In the genomic region with DNA sequence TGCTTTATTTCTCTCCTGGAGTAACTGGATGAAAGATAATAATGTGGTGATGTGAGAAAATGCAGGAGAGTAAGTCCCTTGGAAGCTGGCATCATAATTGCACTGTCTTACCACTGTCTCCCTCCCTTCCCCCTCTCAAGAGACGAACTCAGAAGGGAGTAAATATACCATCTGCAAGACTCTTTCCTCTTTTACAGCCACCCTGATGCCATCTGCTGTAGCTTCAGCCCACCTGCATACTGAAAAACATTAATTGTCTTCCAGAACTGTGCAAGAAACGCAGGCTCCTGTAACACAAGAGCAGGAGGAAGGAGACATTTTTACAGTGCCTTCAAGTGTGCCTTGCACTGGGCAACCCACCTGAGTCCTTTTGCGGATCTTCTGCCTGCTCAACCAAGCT, we compare ENCODE assay signal across 24 mouse cellular contexts.
DNase-seq lines count a peak whose midpoint lies in the region; ATAC-seq lines count a peak whose summit lies in the region.
"Had no signal": no experiment of that assay in that cellular context is flagged by ENCODE, and none has a peak within 500 bp of the region (broad histone marks: within the 10 kb centered on the region; RNA-seq: fewer than 3 reads in every experiment).

No protein-coding gene starts in this region.

- no peaks in the 10 kb centered on the region for H3K4me1 ChIP-seq in forebrain, embryonic 14.5 days (ENCODE audit: control insufficient read depth, insufficient read depth, low read length)
- H3K4me1 ChIP-seq in forebrain, embryonic 11.5 days (replicated peaks; ENCODE audit: control insufficient read depth, insufficient read depth, low read length): no peaks in the 10 kb centered on the region
- H3K4me1 ChIP-seq: heart, embryonic 13.5 days; hindbrain, embryonic 15.5 days; limb, embryonic 10.5 days; neural tube, embryonic 13.5 days had no signal

- intact Hi-C loops in left cerebral cortex, postnatal 4 days (cut with DNase I): no loop called here

- H3K4me2 ChIP-seq in forebrain, embryonic 14.5 days (ENCODE audit: low read length): no peak overlapping the region
- no peak overlapping the region for H3K4me2 ChIP-seq in forebrain, embryonic 11.5 days (ENCODE audit: low read depth, low read length, severe bottlenecking)
- H3K4me2 ChIP-seq: heart, embryonic 13.5 days; hindbrain, embryonic 15.5 days; liver, embryonic 11.5 days; midbrain, embryonic 12.5 days; neural tube, embryonic 13.5 days had no signal

- no peaks in the 10 kb centered on the region for H3K27me3 ChIP-seq in forebrain, embryonic 14.5 days (replicated peaks; ENCODE audit: control insufficient read depth, insufficient read depth, low read length)
- no peaks in the 10 kb centered on the region for H3K27me3 ChIP-seq in forebrain, embryonic 11.5 days (ENCODE audit: control insufficient read depth, insufficient read depth, low read length)
- H3K27me3 ChIP-seq: heart, embryonic 13.5 days; hindbrain, embryonic 15.5 days; midbrain, embryonic 12.5 days; neural tube, embryonic 13.5 days had no signal

- no peak overlapping the region for H3K4me3 ChIP-seq in forebrain, embryonic 14.5 days (ENCODE audit: low read depth, low read length)
- no peak overlapping the region for H3K4me3 ChIP-seq in forebrain, embryonic 11.5 days (ENCODE audit: low read depth, low read length)
- H3K4me3 ChIP-seq: heart, embryonic 13.5 days; hindbrain, embryonic 15.5 days; limb, embryonic 10.5 days; midbrain, embryonic 12.5 days; neural tube, embryonic 13.5 days had no signal

- peak; percentile 37; the same call in 1 of the 2 replicates for ATAC-seq in forebrain, embryonic 14.5 days
- ATAC-seq in forebrain, embryonic 11.5 days (replicated peaks; ENCODE audit: low FRiP score): no peak

- 49% methylated on average over 3 of the region's 3 CpGs for WGBS in forebrain, embryonic 14.5 days
- 63% methylated on average over 3 of the region's 3 CpGs for WGBS in forebrain, embryonic 11.5 days

- no peaks in the 10 kb centered on the region for H3K36me3 ChIP-seq in forebrain, embryonic 14.5 days (ENCODE audit: control insufficient read depth, insufficient read depth, low read length)
- H3K36me3 ChIP-seq in forebrain, embryonic 11.5 days (ENCODE audit: control insufficient read depth, insufficient read depth, low read length): no peaks in the 10 kb centered on the region
- H3K36me3 ChIP-seq: heart, embryonic 13.5 days; hindbrain, embryonic 15.5 days; limb, embryonic 10.5 days; midbrain, embryonic 12.5 days; neural tube, embryonic 13.5 days had no signal

- H3K9me3 ChIP-seq in forebrain, embryonic 14.5 days (replicated peaks; ENCODE audit: control insufficient read depth, low read length): no peaks in the 10 kb centered on the region
- no peaks in the 10 kb centered on the region for H3K9me3 ChIP-seq in forebrain, embryonic 11.5 days (ENCODE audit: control insufficient read depth, low read length)
- H3K9me3 ChIP-seq: heart, embryonic 13.5 days; hindbrain, embryonic 15.5 days; limb, embryonic 10.5 days; midbrain, embryonic 12.5 days; neural tube, embryonic 13.5 days had no signal

- H3K27ac ChIP-seq in forebrain, embryonic 14.5 days (ENCODE audit: low read depth, low read length): no peak overlapping the region
- no peak overlapping the region for H3K27ac ChIP-seq in forebrain, embryonic 11.5 days (ENCODE audit: low read depth, low read length)
- H3K27ac ChIP-seq: heart, embryonic 13.5 days; hindbrain, embryonic 15.5 days; limb, embryonic 10.5 days; midbrain, embryonic 12.5 days; neural tube, embryonic 13.5 days; stomach, postnatal 0 days had no signal

- peak; percentile 19 for DNase-seq in forebrain, embryonic 14.5 days (ENCODE audit: low spot score)
- no peak for DNase-seq in forebrain, embryonic 11.5 days (ENCODE audit: low spot score)
- peak; percentile 14 to 45 for DNase-seq in left cerebral cortex, adult 18-20 months (ENCODE audit: low spot score in 2 of 2)
- DNase-seq in left cerebral cortex, postnatal 4 days: no peak
- peak; percentile 5 to 7 for DNase-seq in frontal cortex, postnatal 14 days (ENCODE audit: low spot score in 2 of 2)
- peak; percentile 28 to 56 for DNase-seq in right cerebral cortex, postnatal 10 days (ENCODE audit: low spot score in 2 of 2)
- no peak for DNase-seq in spleen, adult 18-20 months
- DNase-seq in embryo, embryonic 10.5 days (ENCODE audit: low spot score): no peak
- DNase-seq: adrenal gland, adult 8-10 months; B cell, adult 2 months; cerebellum, adult 2 months; heart, adult 11 months; heart, postnatal 36 days; kidney, adult 18-20 months; kidney, postnatal 14 days; lung, adult 2 months; thymus, postnatal 14 days had no signal

- H3K9ac ChIP-seq in forebrain, embryonic 14.5 days (ENCODE audit: low read length): no peak overlapping the region
- H3K9ac ChIP-seq in forebrain, embryonic 11.5 days (ENCODE audit: low read length): no peak overlapping the region
- H3K9ac ChIP-seq: heart, embryonic 13.5 days; hindbrain, embryonic 15.5 days; midbrain, embryonic 12.5 days; neural tube, embryonic 13.5 days had no signal

Comparison
In these comparisons a context has a peak if more than half of its experiments do, and no peak if none do; other contexts are left out.
1. DNase-seq: peak in forebrain, embryonic 14.5 days (single experiment), left cerebral cortex, adult 18-20 months (2 of 2), frontal cortex, postnatal 14 days (2 of 2) and right cerebral cortex, postnatal 10 days (2 of 2); none in forebrain, embryonic 11.5 days (single experiment), left cerebral cortex, postnatal 4 days (single experiment), spleen, adult 18-20 months (0 of 2) and embryo, embryonic 10.5 days (single experiment).